Mouse (Mus musculus): ENCODE results near the gene Morc4.

Morc4 gene

GRCm38 (mm10) chrX:139870938-139871791, at the start of gene Morc4:
TSS of gene Morc4 (minus strand) at chrX:139871677.
- DNase-seq (ENCODE audit: low spot score) = peak; percentile 51

- DNase-seq (ENCODE audit: low spot score) = no peak
Observed at GRCm38 (mm10) chrX:139920572-139920971, 49.1 kb upstream of the Morc4 start.

- no peak for DNase-seq (ENCODE audit: low spot score)
Observed at GRCm38 (mm10) chrX:139891387-139891786, 19.9 kb upstream of the Morc4 start.

DNA sequence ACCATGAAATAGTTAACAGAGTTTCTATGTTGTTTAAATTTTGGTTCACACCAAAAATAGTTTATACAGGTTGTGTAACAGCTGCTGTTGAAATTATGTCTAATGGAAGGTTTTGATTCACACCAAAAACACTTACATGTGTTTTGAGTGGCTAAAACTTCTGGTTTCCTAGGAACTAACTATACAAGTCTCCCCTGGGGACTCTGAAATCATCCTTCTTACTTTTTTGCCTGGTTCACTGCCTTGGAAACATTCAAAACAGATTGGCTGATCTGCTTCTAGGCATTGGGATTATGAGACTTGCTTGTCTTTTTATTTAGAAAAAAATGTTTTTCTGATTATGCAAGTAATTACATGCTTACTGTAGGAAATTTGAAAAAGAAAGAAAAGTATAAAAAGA, 11.7 kb upstream of the Morc4 start:
- DNase-seq (ENCODE audit: low spot score) = no peak

DNA sequence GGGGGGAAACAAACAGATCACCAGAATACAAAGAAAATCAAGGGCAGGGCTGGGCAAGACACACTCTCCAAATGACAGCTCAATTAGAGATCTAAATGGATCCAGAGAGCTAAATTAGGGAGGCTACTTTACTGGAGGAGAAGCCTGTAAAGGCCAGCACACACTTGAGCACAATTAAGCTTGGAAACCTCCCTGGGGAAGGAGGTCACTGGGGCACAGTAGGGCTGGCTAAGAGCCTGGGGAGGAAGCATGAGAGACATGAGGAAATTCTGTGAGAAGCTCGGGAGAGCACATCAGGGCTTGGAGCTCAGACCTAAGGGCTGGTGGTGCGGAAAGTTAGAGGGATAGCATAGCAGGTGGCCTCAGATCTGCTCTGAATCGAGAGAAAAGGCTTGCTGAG, 6.5 kb upstream of the Morc4 start:
- DNase-seq (ENCODE audit: low spot score) = no peak

DNA sequence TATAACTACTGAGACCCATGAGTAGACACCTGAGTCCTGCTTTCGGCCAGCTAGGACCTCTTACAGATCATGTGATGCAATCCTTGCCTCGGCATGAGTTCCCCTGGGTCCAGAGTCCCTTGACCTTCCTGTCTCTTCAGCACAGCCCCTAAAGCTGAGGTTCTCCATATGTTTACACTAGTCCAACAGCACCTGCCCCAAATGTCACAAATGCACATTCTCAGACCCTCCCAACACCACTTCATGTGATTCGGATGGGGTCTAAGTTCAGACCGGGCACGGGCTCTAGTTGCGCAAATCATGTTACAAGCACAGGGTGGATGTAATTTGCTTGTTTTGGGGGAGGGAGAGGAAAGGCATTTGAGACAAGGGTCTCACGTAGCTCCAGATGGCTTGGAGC, 5.6 kb upstream of the Morc4 start:
- DNase-seq (ENCODE audit: low spot score) = no peak

DNA sequence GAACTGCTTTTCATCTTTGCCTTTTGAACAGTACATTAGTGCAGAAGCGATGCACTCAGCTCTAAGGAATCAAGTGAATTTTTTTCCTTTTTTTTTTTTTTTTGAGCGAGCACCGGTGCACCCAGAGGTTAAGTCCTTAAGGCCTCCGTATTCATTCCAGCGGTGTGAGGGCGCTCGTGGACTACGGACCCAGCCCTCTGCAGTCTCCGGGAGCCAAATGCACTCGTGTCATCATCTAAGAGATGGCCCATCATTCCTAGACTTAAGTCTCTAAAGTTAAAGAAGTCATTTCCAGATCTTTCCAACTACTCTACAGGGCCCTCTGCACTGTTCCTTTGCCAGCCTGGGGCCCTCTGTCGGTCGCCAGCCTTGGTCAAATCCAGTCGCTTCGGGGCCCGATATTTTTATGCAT, 1.2 kb downstream of the Morc4 start:
- no peak for DNase-seq (ENCODE audit: low spot score)

DNA sequence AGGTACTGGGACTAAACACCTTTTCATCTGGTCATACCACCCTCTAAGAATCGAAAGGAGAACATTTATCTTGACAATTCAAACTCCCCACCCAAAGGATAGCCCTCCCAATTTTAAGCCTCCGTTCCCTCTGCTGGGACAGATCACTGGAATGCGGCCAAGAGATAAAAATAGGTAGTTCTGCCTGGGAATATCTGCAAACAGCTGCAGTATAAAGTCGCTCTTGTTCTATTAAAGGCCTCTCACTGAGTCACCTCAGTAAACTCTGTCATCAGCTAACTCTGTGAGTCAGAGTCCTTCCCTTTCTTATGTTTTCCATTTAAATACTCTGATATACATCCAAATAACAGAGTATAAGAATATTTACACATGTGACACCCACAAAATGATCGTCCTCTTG, 12.1 kb downstream of the Morc4 start:
- no peak for DNase-seq (ENCODE audit: low spot score)

DNA sequence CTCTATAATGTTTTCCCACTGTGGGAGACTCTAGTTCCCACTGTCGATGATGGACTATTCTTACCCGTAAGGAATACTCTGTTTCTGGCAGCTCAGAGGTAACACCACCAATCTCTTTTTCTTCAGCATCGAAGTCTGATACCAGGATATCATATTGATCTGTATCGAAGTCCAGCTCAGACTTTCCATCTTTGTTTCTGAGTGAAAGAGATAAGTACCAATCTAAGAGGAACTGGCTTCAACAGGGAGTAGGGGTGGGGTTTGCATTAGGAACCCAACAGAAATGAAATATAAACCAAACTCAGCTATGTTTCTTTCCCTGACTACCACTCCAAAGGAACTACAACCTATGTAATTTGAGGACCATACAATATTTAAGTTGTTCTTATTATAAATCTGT, 16.7 kb downstream of the Morc4 start:
- DNase-seq (ENCODE audit: low spot score) = no peak

DNA sequence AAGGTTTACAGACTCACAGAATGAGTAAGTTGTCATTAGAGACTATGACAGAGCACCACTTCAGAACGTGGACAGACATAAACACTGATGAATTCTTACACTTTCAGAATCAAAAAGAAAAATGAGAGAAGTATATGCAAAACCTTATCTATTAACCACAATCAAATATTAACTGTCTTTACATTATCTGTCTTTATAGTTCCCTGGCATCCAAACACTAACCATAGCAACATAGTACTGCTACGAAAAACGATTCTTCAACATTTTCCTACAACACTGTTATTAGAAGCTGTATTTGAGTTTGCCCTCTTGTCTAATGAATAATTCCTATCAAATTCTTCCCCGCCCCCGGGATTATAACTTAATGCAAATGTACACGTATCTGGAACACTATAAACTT, 30.4 kb downstream of the Morc4 start:
- DNase-seq (ENCODE audit: low spot score) = no peak

GRCm38 (mm10) chrX:139839057-139839456, 32.4 kb downstream of the Morc4 start:
- no peak for DNase-seq (ENCODE audit: low spot score)

DNA sequence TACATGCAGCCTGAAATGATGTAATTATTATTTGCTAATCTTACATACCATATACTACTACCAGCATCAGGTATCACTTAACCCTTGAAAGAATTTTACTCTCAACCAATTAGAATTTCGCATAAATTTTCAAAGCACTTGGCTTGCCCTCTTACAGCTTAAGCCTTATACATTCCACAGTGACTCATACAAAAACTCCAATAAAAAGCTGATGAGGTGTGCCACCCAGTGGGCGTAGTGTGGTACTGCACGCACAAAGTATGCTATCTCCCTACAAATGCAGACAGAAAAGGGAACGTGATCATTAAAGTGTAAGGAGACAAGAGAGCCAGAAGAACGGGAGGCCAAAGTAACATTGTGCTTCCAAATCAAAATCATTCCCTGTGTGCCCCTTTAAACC, 39.0 kb downstream of the Morc4 start:
- DNase-seq (ENCODE audit: low spot score) = peak; percentile 4

GRCm38 (mm10) chrX:139828363-139829092, 42.9 kb downstream of the Morc4 start:
- DNase-seq (ENCODE audit: low spot score) = no peak

DNA sequence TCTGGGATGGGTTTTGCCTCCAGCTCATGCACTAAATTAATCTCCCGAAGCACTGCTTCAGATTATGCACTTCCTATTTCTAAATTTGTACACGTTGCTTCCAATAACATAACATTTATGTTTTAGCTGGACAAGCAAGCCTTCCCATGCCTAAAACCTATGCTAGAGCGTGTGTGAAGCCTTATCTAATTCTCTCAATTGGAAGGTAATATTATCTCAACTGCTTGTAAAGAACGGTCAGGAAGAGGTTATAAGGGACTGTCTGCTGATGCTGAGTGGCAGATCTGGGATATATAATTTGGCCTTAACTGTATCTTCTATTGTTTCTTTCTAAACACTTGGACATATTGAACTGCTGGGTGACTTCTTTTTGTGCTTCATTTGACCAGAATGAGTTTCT, 44.6 kb downstream of the Morc4 start:
- DNase-seq (ENCODE audit: low spot score) = no peak

DNA sequence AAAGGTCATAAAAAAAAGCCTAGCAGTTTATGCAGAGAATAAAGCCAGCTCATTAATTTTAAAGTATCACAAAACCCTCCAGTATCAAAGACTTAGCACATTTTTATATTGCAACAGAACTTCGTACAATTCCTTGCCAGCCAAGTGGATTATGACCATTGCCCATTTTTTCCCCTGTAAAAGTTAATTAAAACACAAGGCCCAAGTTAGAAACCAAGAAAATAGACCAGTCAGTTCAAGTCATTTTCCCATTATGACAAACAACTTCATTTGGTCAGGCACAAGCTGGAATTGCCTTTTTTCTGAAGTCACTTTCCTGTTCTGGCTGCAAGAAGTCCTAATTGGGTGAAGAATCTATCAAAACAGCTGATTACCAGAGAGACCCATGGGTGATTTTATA, 46.1 kb downstream of the Morc4 start:
- DNase-seq (ENCODE audit: low spot score) = no peak

GRCm38 (mm10) chrX:139815201-139815600, 56.3 kb downstream of the Morc4 start:
- DNase-seq (ENCODE audit: low spot score) = no peak

DNA sequence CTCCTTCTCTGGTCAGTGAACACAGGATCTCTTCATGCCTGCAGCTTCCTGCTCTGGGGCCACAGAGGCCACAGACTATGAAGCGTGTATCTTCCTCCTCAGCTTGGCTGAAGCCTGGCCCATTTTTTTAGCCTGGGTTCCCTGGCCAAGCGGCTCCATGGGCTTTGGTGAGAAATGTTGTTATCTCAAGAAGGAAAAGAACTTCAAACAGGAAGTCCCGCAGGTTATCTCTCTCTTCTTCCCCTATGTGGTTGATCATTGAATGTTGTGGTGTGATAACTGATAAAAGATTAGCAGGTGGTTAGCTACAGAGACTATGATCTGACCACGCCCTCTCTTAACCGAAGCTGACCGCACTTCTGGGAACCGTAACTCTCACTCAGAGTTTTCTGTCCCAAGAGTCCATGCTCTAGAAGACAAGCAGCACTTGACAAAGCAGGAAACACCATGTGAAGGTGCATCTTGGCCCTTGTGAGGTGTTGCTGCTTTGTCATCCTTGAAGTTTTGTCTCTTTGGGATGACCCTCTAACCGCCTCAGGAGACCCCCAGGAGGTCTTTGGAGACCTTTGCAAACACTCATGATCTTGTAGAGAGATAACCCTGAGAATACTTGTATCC, 57.4 kb downstream of the Morc4 start:
- DNase-seq (ENCODE audit: low spot score) = no peak

DNA sequence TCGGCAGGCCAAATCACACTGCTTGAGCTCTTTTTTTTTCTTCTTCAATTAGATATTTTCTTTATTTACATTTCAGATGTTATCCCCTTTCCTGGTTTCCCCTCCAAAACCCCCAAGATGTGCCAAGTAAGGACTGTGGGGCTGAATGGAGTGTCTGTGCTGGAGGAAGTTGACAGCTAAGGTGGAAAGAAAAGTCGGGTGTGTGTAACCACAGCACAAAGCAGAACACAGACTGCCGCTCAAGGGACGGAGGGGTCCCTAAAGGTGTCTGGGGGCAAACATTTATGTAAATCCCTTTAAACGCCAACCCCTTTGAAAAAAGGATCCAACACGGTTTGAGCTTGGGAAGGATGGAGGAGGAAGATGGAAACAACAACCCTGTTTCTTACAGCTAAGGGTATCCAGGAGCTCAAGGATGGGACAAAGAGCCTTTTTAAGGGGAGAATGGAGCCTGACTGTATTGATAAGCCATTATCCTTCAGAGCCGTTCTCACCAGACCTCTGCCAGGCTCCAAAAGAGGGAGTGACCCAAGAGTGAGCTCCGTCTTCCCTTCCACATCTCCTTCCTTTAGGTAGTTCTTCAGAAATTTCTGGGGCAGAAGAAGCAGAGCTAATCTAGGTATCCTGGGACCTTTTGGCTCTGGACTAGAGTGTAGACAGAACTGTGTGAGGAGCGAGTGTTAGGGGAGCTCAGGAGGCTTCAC, 58.0 kb downstream of the Morc4 start:
- no peak for DNase-seq (ENCODE audit: low spot score)

DNA sequence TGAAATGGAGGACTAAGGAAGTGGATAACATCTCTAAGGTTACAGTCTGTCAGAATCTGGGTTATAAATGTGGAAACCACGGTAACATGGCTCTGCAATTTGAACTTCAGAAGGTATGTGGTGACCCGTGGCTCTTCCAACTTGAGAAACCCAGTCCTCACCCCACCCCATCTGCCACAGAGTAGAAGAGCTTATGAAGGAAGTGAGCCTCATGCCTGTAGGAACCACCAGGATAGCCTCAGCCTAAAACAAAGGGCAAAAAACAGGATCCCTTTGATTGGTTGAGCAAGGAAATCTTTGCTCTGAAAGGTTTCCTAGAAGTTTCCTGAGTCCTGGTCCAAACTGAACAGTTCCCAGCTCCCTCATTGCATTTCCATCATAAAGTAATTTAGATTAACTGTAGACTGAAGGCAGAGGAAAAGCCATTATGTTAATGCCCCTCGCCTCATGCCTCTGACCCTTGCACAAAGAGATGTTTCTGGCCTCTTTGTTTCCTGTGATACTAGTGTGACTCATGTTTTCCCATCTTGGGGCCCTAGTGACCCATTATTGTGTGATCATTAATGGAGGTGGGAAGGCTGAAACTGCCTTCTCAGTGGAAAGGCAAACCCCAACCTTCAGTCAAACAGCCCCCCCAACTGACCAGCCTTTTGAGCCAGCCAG, 58.7 kb downstream of the Morc4 start:
- DNase-seq (ENCODE audit: low spot score) = no peak

DNA sequence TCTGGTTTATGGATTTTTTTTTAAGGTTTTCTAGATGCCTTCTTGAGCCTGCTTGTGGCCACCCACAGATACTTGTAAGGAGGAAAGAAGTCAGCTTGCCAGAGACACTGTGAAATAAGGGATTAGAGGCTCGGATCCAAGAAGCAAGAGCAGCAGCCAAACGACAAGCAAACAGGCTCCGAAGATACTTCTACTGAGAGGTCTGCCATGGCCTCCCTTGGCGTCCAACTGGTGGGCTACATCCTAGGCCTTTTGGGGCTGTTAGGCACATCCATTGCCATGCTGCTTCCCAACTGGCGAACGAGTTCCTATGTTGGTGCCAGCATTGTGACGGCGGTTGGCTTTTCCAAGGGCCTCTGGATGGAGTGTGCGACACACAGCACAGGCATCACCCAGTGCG, 63.0 kb downstream of the Morc4 start:
- no peak for DNase-seq (ENCODE audit: low spot score)

GRCm38 (mm10) chrX:139808085-139808484, 63.4 kb downstream of the Morc4 start:
- peak; percentile 3 for DNase-seq (ENCODE audit: low spot score)

- no peak for DNase-seq (ENCODE audit: low spot score)
Observed at GRCm38 (mm10) chrX:139807391-139807790, 64.1 kb downstream of the Morc4 start.

All from testis, postnatal 14 days (tissue).